Mouse (Mus musculus) olfactory bulb, adult 2 months (tissue): ENCODE data around the gene Nav2.

ENCODE experiments used
- CTCF ChIP-seq: fragments of 200-500 bp; IDR thresholded peaks from 2 replicates; pipeline ENCODE4 v1.5.1; 2012; ENCODE audit warnings: low read depth, mild to moderate bottlenecking, low read length, moderate library complexity; ENCODE audit not compliant: insufficient read depth
- POLR2A ChIP-seq: fragments of 200-500 bp; IDR thresholded peaks from 2 replicates; pipeline ENCODE4 v1.6.1; 2012; ENCODE audit warnings: mild to moderate bottlenecking, low read depth, low read length, moderate library complexity; ENCODE audit not compliant: insufficient read depth

DNA sequence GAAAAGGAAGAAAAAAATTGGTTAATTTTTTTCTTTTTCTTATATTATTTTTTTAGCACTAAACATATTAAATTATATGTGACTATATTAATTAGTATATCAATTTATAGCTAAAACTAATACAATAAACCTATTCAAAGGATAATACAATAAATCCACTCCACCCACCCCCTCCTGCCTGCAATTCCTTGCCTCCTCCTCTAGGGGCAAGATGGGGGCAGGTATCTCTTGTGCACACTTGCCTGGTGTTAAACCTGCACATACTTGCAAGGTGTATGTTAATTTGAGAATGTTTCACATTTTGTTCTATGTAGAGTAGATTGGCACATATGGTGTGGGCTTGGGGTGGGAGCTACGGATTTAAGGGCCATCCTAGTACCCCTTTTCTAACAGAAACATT lies 711.6 kb downstream of the Nav2 start:
- TF ChIP-seq POLR2A (no peak), CTCF (no peak)
